Mouse (Mus musculus) cerebellum, adult 18-20 months (tissue): Measurements from ENCODE around the gene Ankrd11.

Experiments used
- DNase-seq, 2 experiments: peaks; one replicate each; pipeline ENCODE4 v3.0.0; 2021

Gene Ankrd11

GRCm38 (mm10) chr8:123004033-123004922 lies 37.8 kb downstream of the Ankrd11 start:
- DNase-seq, result no peak

- no peak for DNase-seq
Observed at GRCm38 (mm10) chr8:123000311-123000710, 41.8 kb downstream of the Ankrd11 start.

- no peak for DNase-seq
Observed at GRCm38 (mm10) chr8:122997963-122998362, 44.1 kb downstream of the Ankrd11 start.

DNA sequence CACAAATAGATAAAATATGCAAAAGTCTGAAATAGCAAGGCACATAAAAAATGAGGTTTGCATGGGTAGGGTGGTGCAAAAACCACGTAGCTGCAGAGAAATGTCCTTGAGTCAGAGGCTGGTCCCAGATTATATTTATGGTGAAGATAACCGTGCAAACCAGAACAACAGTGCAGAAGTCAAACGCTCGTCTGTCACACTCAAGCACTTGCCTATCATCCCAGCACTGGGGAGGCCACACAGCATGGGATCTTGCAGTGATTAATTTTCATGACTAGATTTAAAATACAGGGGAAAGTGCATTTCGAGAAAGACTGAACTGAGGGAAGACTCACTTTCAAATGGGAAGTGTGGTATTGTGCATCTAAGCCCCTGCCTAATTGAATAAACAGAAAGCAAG lies 48.3 kb downstream of the Ankrd11 start:
- no peak for DNase-seq

DNA sequence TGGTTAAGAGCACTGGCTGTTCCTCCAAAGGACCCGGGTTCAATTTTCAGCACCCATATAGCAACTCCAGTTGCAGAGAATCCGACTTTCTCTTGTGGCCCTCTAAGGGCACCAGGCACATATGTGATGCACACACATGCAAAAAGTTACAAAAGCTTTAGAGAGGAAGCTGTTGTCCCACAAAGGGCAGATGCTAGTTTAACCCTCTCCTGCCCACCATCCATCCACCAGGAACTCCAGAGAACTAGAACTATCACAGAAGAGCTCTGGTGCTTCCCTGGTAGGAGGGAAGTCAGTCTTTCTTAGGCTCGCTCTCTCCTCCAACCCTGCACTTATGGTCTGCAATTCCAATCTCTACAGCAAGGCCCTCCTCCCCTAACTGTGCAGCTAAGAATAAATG lies 49.0 kb downstream of the Ankrd11 start:
- DNase-seq, result no peak

DNA sequence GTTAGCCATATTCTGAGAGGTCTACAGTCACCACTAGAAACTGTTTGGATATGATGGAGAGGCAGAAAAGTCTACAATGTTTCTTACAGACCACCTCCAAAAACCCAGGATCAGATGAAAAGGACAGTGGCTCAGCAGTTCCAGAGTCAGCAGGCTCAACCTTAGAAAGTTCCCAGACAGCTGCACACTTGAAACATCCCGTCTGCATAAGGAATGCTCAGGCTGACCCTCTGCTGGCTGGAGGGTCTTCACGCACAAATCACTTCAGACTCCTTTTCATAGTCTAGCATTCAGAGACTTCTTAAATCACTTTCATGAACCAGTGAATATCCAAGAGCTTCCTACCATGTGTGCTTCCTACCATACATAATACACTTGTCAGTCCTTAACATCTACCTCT lies 49.8 kb downstream of the Ankrd11 start:
- no peak for DNase-seq

DNA sequence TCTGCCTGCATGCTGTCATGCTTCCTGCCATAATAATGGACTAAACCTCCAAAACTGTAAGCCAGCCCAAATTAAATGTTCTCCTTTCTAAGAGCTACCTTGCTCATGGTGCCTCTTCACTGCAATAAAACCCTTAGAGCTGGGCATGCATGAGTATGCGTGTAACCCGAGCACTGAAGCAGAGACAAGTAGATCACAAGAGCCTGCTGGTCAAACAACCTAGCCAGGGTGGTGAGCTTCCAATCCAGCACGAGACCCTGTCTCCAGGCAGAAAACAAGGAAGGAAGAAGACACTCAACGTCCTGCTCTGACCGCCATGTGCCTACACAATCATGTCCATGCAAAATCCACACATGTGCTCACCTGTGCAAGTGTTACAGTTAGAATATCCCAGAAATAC lies 50.7 kb downstream of the Ankrd11 start:
- DNase-seq, result no peak

- DNase-seq, result no peak
Observed at GRCm38 (mm10) chr8:122989976-122990375, 52.1 kb downstream of the Ankrd11 start.

- DNase-seq, result no peak
Observed at GRCm38 (mm10) chr8:122988955-122989354, 53.1 kb downstream of the Ankrd11 start.

DNA sequence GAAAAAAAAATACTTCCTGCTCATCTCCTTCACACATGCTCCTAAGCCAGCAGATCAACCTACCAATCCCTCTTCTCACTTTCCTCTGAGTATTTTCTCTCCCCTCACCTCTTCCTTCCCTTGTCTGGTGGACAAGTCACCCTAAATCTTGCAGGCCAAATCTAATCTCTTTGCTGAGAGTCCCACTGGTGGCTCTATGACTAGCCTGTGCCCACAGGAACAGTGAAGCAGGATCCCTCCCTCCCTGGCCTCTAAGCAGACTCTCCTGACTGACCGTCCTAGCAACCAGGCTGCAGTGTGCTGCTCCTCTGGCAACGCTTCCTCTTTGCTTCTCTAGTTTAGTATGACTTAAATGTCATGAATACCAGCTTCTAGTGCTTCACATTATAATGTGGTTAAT lies 54.8 kb downstream of the Ankrd11 start:
- DNase-seq, result no peak

DNA sequence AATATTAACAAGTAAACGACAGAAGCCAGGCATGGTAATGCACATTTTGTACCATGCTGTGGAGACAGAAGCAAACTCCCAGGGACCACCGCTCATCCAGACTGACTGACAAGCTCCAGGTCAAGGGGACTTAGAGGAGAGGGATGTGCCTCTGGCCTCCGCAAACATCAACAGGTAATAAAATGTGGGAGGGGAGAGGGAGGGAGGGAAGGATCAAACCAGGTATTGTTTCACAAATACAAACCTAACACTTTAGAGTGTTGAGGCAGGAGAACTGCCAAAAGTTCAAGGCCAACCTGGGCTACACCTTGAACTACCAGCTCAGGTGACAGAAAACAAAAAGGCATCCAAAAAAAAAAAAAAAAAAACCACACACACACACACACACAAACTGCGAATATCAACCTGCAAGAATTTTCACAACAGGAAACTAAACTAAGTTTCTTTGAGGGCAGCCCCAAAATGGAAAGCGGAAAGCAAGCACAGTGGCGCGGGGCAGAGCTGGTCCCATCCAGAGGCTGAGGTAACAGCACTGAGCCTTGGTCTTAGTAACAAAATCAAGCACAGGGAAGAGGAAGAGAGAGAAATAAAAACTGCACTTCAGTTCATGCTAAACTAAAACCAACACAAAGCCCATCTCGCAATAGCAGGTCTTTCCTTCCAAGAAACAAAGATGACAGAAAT lies 55.4 kb downstream of the Ankrd11 start:
- DNase-seq, result no peak

GRCm38 (mm10) chr8:122984175-122984574 lies 57.9 kb downstream of the Ankrd11 start:
- no peak for DNase-seq

DNA sequence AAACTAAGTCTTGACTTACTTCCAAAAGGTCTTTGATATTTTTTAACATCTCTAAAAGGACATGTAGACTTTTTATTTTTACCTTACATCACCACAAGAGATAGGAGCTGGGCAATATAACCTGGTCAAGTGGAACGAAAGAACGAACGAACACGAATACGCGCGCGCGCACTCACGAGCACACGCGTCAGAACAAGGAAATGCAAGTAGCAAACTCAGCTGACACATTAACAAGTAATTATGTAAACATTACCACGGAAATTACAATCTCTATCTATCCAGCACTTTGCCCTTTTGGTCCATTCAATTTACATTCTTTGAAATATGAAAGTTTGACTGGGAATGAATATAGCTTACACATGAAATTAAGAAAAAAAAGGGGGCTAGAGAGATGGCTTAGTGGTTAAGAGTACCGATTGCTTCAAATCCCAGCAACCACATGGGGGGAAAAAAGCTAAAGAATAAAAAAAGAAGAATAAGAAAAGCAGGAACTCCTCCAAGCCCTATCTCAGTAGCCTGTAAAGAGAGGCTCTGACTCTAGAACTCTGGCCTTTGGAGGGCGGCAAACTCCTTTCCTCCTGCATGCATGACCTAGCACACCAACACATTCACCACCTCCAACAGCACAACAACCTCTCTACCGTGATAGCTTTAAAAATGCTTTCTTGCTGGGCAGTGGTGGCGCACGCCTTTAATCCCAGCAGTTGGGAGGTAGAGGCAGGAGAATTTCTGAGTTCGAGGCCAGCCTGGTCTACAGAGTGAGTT lies 58.7 kb downstream of the Ankrd11 start:
- no peak for DNase-seq

DNA sequence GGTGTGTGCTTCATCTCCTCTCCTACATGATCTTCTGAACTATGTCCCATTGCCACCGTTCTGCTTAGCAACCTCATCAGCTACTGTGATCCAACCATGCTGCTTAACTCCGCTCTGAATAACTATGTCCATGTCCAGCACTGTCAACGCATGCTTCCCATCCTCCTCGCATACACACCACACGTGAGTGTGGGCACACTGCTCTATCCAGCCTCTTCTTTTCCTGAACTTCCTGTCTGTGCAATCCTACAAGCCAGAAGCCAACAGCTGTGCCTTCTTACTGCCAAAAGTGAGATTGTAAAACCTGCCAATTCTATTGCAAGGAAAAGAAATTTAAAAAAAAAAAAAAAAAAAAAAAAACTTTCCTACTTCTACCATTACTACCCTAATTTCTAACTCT lies 60.4 kb downstream of the Ankrd11 start:
- no peak for DNase-seq

GRCm38 (mm10) chr8:122979865-122980509 lies 62.1 kb downstream of the Ankrd11 start:
- no peak for DNase-seq

GRCm38 (mm10) chr8:122979424-122979823 lies 62.7 kb downstream of the Ankrd11 start:
- DNase-seq, result no peak

GRCm38 (mm10) chr8:122976046-122976445 lies 66.0 kb downstream of the Ankrd11 start:
- DNase-seq, result no peak

DNA sequence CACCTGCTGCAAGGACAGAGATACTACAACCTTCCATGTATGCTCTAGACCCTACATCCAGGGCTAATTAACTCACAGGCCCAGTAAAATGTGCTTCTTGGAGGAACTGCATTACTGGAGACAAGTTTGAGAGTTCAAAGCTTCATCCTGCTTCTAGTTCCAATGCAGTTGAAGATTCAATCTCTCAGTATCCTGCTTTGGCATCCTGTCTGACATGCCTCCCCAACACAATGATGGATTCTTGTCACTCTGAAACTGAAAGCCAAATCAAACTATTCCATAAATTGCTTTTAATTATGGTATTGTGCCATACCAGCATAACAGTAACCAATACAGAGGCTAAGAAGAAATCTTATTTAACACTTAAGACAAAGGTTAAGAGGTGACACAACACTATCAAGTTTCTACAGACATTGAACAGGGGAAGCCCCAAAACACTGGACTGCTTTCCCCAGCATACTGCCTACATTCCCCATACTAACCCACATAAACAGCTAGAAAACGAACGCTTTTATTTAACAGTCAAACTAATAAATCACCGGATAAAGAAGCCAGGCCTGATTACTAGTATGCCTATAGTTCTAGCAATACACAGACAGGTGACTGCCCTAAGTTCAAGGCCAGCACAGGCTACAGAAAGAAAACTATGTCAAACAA lies 72.0 kb downstream of the Ankrd11 start:
- no peak for DNase-seq

DNA sequence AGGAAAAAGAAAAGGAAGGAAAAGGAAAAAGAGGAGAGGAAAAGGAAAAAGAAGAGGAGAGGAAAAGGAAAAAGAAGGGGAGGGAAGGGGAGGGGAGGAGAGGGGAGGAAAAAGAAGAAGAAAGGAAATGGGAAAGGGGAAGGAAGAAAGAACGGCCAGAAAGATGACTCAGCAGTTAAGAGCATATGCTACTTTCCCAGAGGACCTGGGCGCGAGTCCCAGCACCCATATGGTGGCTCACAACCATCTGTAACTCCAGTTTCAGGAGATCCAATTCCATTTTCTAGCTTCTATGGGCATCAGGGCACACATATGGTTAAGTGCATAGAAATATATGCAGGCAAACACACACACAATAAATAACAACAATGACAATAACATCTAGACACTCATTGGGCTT lies 73.9 kb downstream of the Ankrd11 start:
- no peak for DNase-seq

- no peak for DNase-seq
Observed at GRCm38 (mm10) chr8:122966638-122967037, 75.4 kb downstream of the Ankrd11 start.

GRCm38 (mm10) chr8:122962046-122962445 lies 80.0 kb downstream of the Ankrd11 start:
- no peak for DNase-seq

GRCm38 (mm10) chr8:122961458-122961857 lies 80.6 kb downstream of the Ankrd11 start:
- no peak for DNase-seq
